8 mouse cellular contexts compared by ENCODE assay signal in genomic region chr6:85936508-85937465, GRCm38 (mm10). TPM values are rescaled to one million over a fixed set of nuclear protein-coding genes. Genes with fewer than 3 reads are reported as not detected.
A peak's percentile ranks its signal among the peaks of the same experiment; 100 is the strongest.
DNase-seq lines count a peak whose midpoint lies in the region; ATAC-seq and TF ChIP-seq lines count a peak whose summit lies in the region.
"Not testable (repeated sequence)": the region's sequence is repeated elsewhere in the genome, so short reads cannot be mapped to it uniquely, and the experiment has no call there.

No protein-coding gene starts in this region.

- peak; percentile 66; the same call in 1 of the 2 replicates for TF ChIP-seq CTCF in olfactory bulb, adult 2 months (IDR thresholded peaks at IDR 0.05; ENCODE audit: insufficient read depth, low read depth, low read length)
- TF ChIP-seq CTCF in thymus, adult 2 months (IDR thresholded peaks at IDR 0.05; ENCODE audit: borderline replicate concordance, control insufficient read depth, extremely low read depth, insufficient read depth, low read length, poor library complexity): peak; percentile 90

- peak overlapping the region; percentile 85 for H3K27ac ChIP-seq in lung, embryonic 15.5 days
- not testable (repeated sequence) for H3K27ac ChIP-seq in olfactory bulb, adult 2 months (ENCODE audit: insufficient read depth, low read depth, low read length); thymus, adult 2 months (ENCODE audit: control insufficient read depth, insufficient read depth, low read length)

- H3K9me3 ChIP-seq in lung, embryonic 15.5 days: not testable (repeated sequence)

- WGBS in lung, embryonic 15.5 days: 1% methylated on average over 50 of the region's 50 CpGs
- 2% methylated on average over 50 of the region's 50 CpGs for WGBS in olfactory bulb, adult 2 months
- under 1% methylated on average over 45 of the region's 50 CpGs for WGBS in thymus, adult 2 months

- H3K9ac ChIP-seq in lung, embryonic 15.5 days: peak overlapping the region; percentile 54

- H3K4me3 ChIP-seq in lung, embryonic 15.5 days: peak overlapping the region; percentile 54
- peak overlapping the region; percentile 64 for H3K4me3 ChIP-seq in olfactory bulb, adult 2 months (ENCODE audit: insufficient read depth, low read depth, low read length)
- H3K4me3 ChIP-seq in thymus, adult 2 months (ENCODE audit: control insufficient read depth, insufficient read depth, low read length): peak overlapping the region; percentile 78

- peak; percentile 90 for DNase-seq in MN1 (ENCODE audit: low spot score)
- peak; percentile 83 for DNase-seq in cerebellum, adult 8-10 months
- DNase-seq in forelimb bud, embryonic 11.5 days (ENCODE audit: low read depth, low spot score): peak; percentile 57
- peak; percentile 61 for DNase-seq in layer of hippocampus, adult 9-10 months (ENCODE audit: low spot score)
- DNase-seq in thymus, adult 2 months: peak; percentile 79

- not testable (repeated sequence) for H3K27me3 ChIP-seq in lung, embryonic 15.5 days; thymus, adult 2 months (ENCODE audit: control insufficient read depth, insufficient read depth, low read length)

- H3K36me3 ChIP-seq in lung, embryonic 15.5 days; thymus, adult 2 months (ENCODE audit: control insufficient read depth, insufficient read depth, low read length): not testable (repeated sequence)

- 0 out of 2 replicates have a peak, but pooled peaks have one; percentile 18 for TF ChIP-seq POLR2A in olfactory bulb, adult 2 months (IDR thresholded peaks at IDR 0.05; ENCODE audit: insufficient read depth, low read depth, low read length)
- not testable (repeated sequence) for TF ChIP-seq POLR2A in thymus, adult 2 months (IDR thresholded peaks at IDR 0.05; ENCODE audit: control insufficient read depth, extremely low read depth, insufficient read depth, low read length, poor library complexity)

- H3K4me1 ChIP-seq in lung, embryonic 15.5 days; olfactory bulb, adult 2 months (ENCODE audit: control insufficient read depth, insufficient read depth, low read length): not testable (repeated sequence)
- peaks cover 11% of the 10 kb centered on the region for H3K4me1 ChIP-seq in thymus, adult 2 months (replicated peaks; ENCODE audit: control insufficient read depth, insufficient read depth, low read length)

- H3K4me2 ChIP-seq in lung, embryonic 15.5 days: peak overlapping the region; percentile 74

- ATAC-seq in hematopoietic stem cell, adult 5-6 weeks (replicated peaks in 1 of 2; ENCODE audit: insufficient read depth in 1 of 2, low FRiP score in 2 of 2, low TSS enrichment in 1 of 2, low read depth in 1 of 2, poor library complexity in 2 of 2, severe bottlenecking in 2 of 2): peak; percentile 89 to 95
- peak; percentile 95 for ATAC-seq in lung, embryonic 15.5 days (ENCODE audit: borderline replicate concordance, extremely low read depth, low FRiP score, low TSS enrichment)

RNA-seq across cellular contexts. Expression of gene Nat8f1, which starts 21.3 kb away (rescaled TPM):
- 6.0 and 7.2 TPM in 2 replicates for total RNA-seq in hematopoietic stem cell, adult 5-6 weeks (2017)
- 4.6 and 6.0 TPM in 2 replicates for polyA plus RNA-seq in lung, embryonic 15.5 days (2015; fragmentation: Nextera tagmentation; extraction: Ambion mirVana)
- not detected in 2 replicates for polyA plus RNA-seq in olfactory bulb, adult 2 months (2012; ENCODE audit: insufficient read depth, insufficient read length, low replicate concordance, missing spikeins)
- polyA plus RNA-seq in thymus, adult 2 months (2012; rRNA removed): 10.3 and 12.5 TPM in 2 replicates

RNA-seq across cellular contexts. Expression of gene Dusp11, which starts 24.7 kb away (rescaled TPM):
- total RNA-seq in hematopoietic stem cell, adult 5-6 weeks (2017): 44.3 and 52.3 TPM in 2 replicates
- 38.4 and 41.3 TPM in 2 replicates for polyA plus RNA-seq in lung, embryonic 15.5 days (2015; fragmentation: Nextera tagmentation; extraction: Ambion mirVana)
- polyA plus RNA-seq in olfactory bulb, adult 2 months (2012; ENCODE audit: insufficient read depth, insufficient read length, low replicate concordance, missing spikeins): 707 TPM in 1 of 2 replicates, not detected in the other
- polyA plus RNA-seq in thymus, adult 2 months (2012; rRNA removed): 60.8 and 65.6 TPM in 2 replicates

RNA-seq across cellular contexts. Expression of gene Tprkb, which starts 25.1 kb away (rescaled TPM):
- 37.2 and 68.0 TPM in 2 replicates for total RNA-seq in hematopoietic stem cell, adult 5-6 weeks (2017)
- polyA plus RNA-seq in lung, embryonic 15.5 days (2015; fragmentation: Nextera tagmentation; extraction: Ambion mirVana): 26.5 and 29.9 TPM in 2 replicates
- not detected in 2 replicates for polyA plus RNA-seq in olfactory bulb, adult 2 months (2012; ENCODE audit: insufficient read depth, insufficient read length, low replicate concordance, missing spikeins)
- 16.8 and 20.6 TPM in 2 replicates for polyA plus RNA-seq in thymus, adult 2 months (2012; rRNA removed)

RNA-seq across cellular contexts. Expression of gene Nat8f4, which starts 32.1 kb away (rescaled TPM):
- total RNA-seq in hematopoietic stem cell, adult 5-6 weeks (2017): 1.8 and 4.4 TPM in 2 replicates
- polyA plus RNA-seq in lung, embryonic 15.5 days (2015; fragmentation: Nextera tagmentation; extraction: Ambion mirVana): 4.9 and 5.1 TPM in 2 replicates
- polyA plus RNA-seq in olfactory bulb, adult 2 months (2012; ENCODE audit: insufficient read depth, insufficient read length, low replicate concordance, missing spikeins): not detected in 2 replicates
- polyA plus RNA-seq in thymus, adult 2 months (2012; rRNA removed): 2.9 and 4.1 TPM in 2 replicates
